Mouse (Mus musculus): ENCODE measurements around the gene Pde11a. TPM values are rescaled to one million over a fixed set of nuclear protein-coding genes. Genes with fewer than 3 reads are reported as not detected.
A peak's percentile ranks its signal among the peaks of the same experiment; 100 is the strongest.

Gene Pde11a
- polyA plus RNA-seq, 2 experiments, result 0.33 to 0.58 TPM

- Histone ChIP-seq H3K9ac (ENCODE audit: low read depth, low read length, severe bottlenecking) (no peak overlapping the region), H3K36me3 (ENCODE audit: control insufficient read depth, insufficient read depth, low read length) (no peaks in the 10 kb centered on the region), H3K27ac (replicated peaks; ENCODE audit: low read depth, low read length) (no peak overlapping the region), H3K27me3 (ENCODE audit: control insufficient read depth, insufficient read depth, low read length) (no peaks in the 10 kb centered on the region), H3K4me2 (replicated peaks; ENCODE audit: low read depth, low read length, severe bottlenecking) (no peak overlapping the region), H3K9me3 (ENCODE audit: control insufficient read depth, low read length) (no peaks in the 10 kb centered on the region), H3K4me1 (ENCODE audit: control insufficient read depth, insufficient read depth, low read length) (no peaks in the 10 kb centered on the region), H3K4me3 (replicated peaks; ENCODE audit: low read length) (no peak overlapping the region)
- ATAC-seq (ENCODE audit: low FRiP score, low read depth) (no peak), DNase-seq (ENCODE audit: low spot score) (no peak)
- TF ChIP-seq POLR2A (IDR thresholded peaks at IDR 0.05; ENCODE audit: borderline replicate concordance, extremely low read depth, insufficient read depth, insufficient read length), result no peak
- WGBS, result 60% methylated on average over 11 of the region's 11 CpGs
These were observed 6.3 kb downstream of the Pde11a start for GRCm38 (mm10) chr2:76332161-76332805.

DNA sequence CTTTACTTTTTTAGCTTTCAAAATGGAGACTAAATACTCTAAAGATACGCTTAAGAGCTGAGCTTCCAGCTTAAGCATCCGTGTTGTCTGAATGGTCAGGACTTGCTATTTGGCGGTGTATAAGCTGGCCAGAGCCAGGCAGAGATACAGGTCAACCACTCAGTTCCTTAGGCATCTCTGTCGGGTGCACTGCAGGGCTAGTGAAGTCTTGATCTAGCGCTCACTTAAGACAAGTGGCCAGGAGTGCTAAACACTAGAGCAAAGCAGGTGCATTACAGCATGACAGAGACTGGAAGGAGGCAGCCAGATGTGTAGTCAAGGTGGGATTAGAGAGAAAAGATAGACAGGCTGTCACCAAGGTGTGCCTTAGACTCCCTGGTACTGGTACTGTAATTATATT is 8.5 kb downstream of the Pde11a start:
- H3K4me2 ChIP-seq (replicated peaks; ENCODE audit: low read depth, low read length, severe bottlenecking), result no peak overlapping the region
- no peak for ATAC-seq (ENCODE audit: low FRiP score, low read depth)

GRCm38 (mm10) chr2:76326161-76326560 is 12.4 kb downstream of the Pde11a start:
- no peaks in the 10 kb centered on the region; the same call in 1 of the 2 replicates for H3K4me1 ChIP-seq (ENCODE audit: control insufficient read depth, insufficient read depth, low read length)
- no peak overlapping the region for H3K4me3 ChIP-seq (replicated peaks; ENCODE audit: low read length)
- H3K27ac ChIP-seq (replicated peaks; ENCODE audit: low read depth, low read length), result no peak overlapping the region
- no peaks in the 10 kb centered on the region for H3K36me3 ChIP-seq (ENCODE audit: control insufficient read depth, insufficient read depth, low read length)
- no peak for TF ChIP-seq POLR2A (IDR thresholded peaks at IDR 0.05; ENCODE audit: borderline replicate concordance, extremely low read depth, insufficient read depth, insufficient read length)
- no peaks in the 10 kb centered on the region for H3K27me3 ChIP-seq (ENCODE audit: control insufficient read depth, insufficient read depth, low read length)
- H3K9me3 ChIP-seq (ENCODE audit: control insufficient read depth, low read length), result no peaks in the 10 kb centered on the region
- ATAC-seq (ENCODE audit: low FRiP score, low read depth) (no peak), DNase-seq (ENCODE audit: low spot score) (no peak)
- WGBS, result 79% methylated on average over 3 of the region's 3 CpGs
- no peak overlapping the region for H3K4me2 ChIP-seq (replicated peaks; ENCODE audit: low read depth, low read length, severe bottlenecking)
- H3K9ac ChIP-seq (ENCODE audit: low read depth, low read length, severe bottlenecking), result no peak overlapping the region

More for the DNA sequence above, 8.5 kb downstream of the Pde11a start:
- Histone ChIP-seq H3K36me3 (ENCODE audit: control insufficient read depth, insufficient read depth, low read length) (no peaks in the 10 kb centered on the region), H3K27me3 (ENCODE audit: control insufficient read depth, insufficient read depth, low read length) (no peaks in the 10 kb centered on the region), H3K27ac (replicated peaks; ENCODE audit: low read depth, low read length) (no peak overlapping the region), H3K9ac (ENCODE audit: low read depth, low read length, severe bottlenecking) (no peak overlapping the region), H3K4me3 (replicated peaks; ENCODE audit: low read length) (no peak overlapping the region), H3K9me3 (ENCODE audit: control insufficient read depth, low read length) (no peaks in the 10 kb centered on the region), H3K4me1 (ENCODE audit: control insufficient read depth, insufficient read depth, low read length) (no peaks in the 10 kb centered on the region; the same call in 1 of the 2 replicates)
- DNase-seq (ENCODE audit: low spot score), result no peak
- no peak for TF ChIP-seq POLR2A (IDR thresholded peaks at IDR 0.05; ENCODE audit: borderline replicate concordance, extremely low read depth, insufficient read depth, insufficient read length)
- 89% methylated on average over 5 of the region's 5 CpGs for WGBS

- DNase-seq (ENCODE audit: low spot score) (peak; percentile 8), ATAC-seq (ENCODE audit: low FRiP score, low read depth) (peak; percentile 23; the same call in 1 of the 2 replicates)
- H3K27ac ChIP-seq (replicated peaks; ENCODE audit: low read depth, low read length), result no peak overlapping the region
- no peak for TF ChIP-seq POLR2A (IDR thresholded peaks at IDR 0.05; ENCODE audit: borderline replicate concordance, extremely low read depth, insufficient read depth, insufficient read length)
- no peaks in the 10 kb centered on the region for H3K36me3 ChIP-seq (ENCODE audit: control insufficient read depth, insufficient read depth, low read length)
- H3K4me2 ChIP-seq (replicated peaks; ENCODE audit: low read depth, low read length, severe bottlenecking), result no peak overlapping the region
- WGBS, result 81% methylated on average over 5 of the region's 5 CpGs
- H3K4me3 ChIP-seq (replicated peaks; ENCODE audit: low read length), result no peak overlapping the region
- no peaks in the 10 kb centered on the region; the same call in 1 of the 2 replicates for H3K4me1 ChIP-seq (ENCODE audit: control insufficient read depth, insufficient read depth, low read length)
- H3K9me3 ChIP-seq (ENCODE audit: control insufficient read depth, low read length), result no peaks in the 10 kb centered on the region
- H3K27me3 ChIP-seq (ENCODE audit: control insufficient read depth, insufficient read depth, low read length), result no peaks in the 10 kb centered on the region
- no peak overlapping the region for H3K9ac ChIP-seq (ENCODE audit: low read depth, low read length, severe bottlenecking)
These were observed 14.1 kb downstream of the Pde11a start for GRCm38 (mm10) chr2:76324463-76324862.

- H3K4me3 ChIP-seq (replicated peaks; ENCODE audit: low read length), result no peak overlapping the region
- H3K27ac ChIP-seq (replicated peaks; ENCODE audit: low read depth, low read length), result no peak overlapping the region
- H3K9me3 ChIP-seq (ENCODE audit: control insufficient read depth, low read length), result no peaks in the 10 kb centered on the region
- H3K27me3 ChIP-seq (ENCODE audit: control insufficient read depth, insufficient read depth, low read length), result no peaks in the 10 kb centered on the region
- H3K9ac ChIP-seq (ENCODE audit: low read depth, low read length, severe bottlenecking), result no peak overlapping the region
- no peak for TF ChIP-seq POLR2A (IDR thresholded peaks at IDR 0.05; ENCODE audit: borderline replicate concordance, extremely low read depth, insufficient read depth, insufficient read length)
- WGBS, result 83% methylated on average over 21 of the region's 21 CpGs
- H3K4me2 ChIP-seq (replicated peaks; ENCODE audit: low read depth, low read length, severe bottlenecking), result no peak overlapping the region
- no peak for DNase-seq (ENCODE audit: low spot score)
- ATAC-seq (ENCODE audit: low FRiP score, low read depth), result no peak
- no peaks in the 10 kb centered on the region for H3K36me3 ChIP-seq (ENCODE audit: control insufficient read depth, insufficient read depth, low read length)
- H3K4me1 ChIP-seq (ENCODE audit: control insufficient read depth, insufficient read depth, low read length), result no peaks in the 10 kb centered on the region; the same call in 1 of the 2 replicates
These were observed 15.2 kb downstream of the Pde11a start for GRCm38 (mm10) chr2:76323185-76323875.
